In genomic region chr5:113716581-113717388, GRCm38 (mm10) we compare ENCODE assay signal across 9 mouse cellular contexts. TPM values are rescaled to one million over a fixed set of nuclear protein-coding genes. Genes with fewer than 3 reads are reported as not detected.
DNase-seq lines count a peak whose midpoint lies in the region; ATAC-seq and TF ChIP-seq lines count a peak whose summit lies in the region.
"Had no signal": no experiment of that assay in that cellular context is flagged by ENCODE, and none has a peak within 500 bp of the region (broad histone marks: within the 10 kb centered on the region; RNA-seq: fewer than 3 reads in every experiment).

No protein-coding gene starts in this region.

- H3K27ac ChIP-seq in kidney, postnatal 0 days, result no peak overlapping the region
- no peak overlapping the region for H3K27ac ChIP-seq in kidney, embryonic 15.5 days
- peak overlapping the region; percentile 93 for H3K27ac ChIP-seq in forebrain, embryonic 15.5 days (replicated peaks)
- H3K27ac ChIP-seq in left cerebral cortex, adult 2 months, result peak overlapping the region; percentile 83

- no peak for TF ChIP-seq CTCF in kidney, postnatal 0 days (IDR thresholded peaks at IDR 0.05; ENCODE audit: low read depth)
- no peak for TF ChIP-seq CTCF in left cerebral cortex, adult 2 months (IDR thresholded peaks at IDR 0.05)

- ATAC-seq in kidney, postnatal 0 days (replicated peaks; ENCODE audit: low FRiP score, low read depth), result no peak
- no peak for ATAC-seq in kidney, embryonic 15.5 days (replicated peaks; ENCODE audit: low FRiP score)
- ATAC-seq in forebrain, embryonic 15.5 days (replicated peaks), result peak; percentile 86

- no peak overlapping the region for H3K9ac ChIP-seq in kidney, postnatal 0 days (ENCODE audit: low read depth, low read length)
- no peak overlapping the region for H3K9ac ChIP-seq in kidney, embryonic 15.5 days
- H3K9ac ChIP-seq in forebrain, embryonic 15.5 days (replicated peaks), result no peak overlapping the region

- WGBS in kidney, postnatal 0 days, result 5% methylated on average over 12 of the region's 12 CpGs
- WGBS in kidney, embryonic 15.5 days, result 10% methylated on average over 12 of the region's 12 CpGs
- 5% methylated on average over 12 of the region's 12 CpGs for WGBS in forebrain, embryonic 15.5 days

- no peak overlapping the region for H3K4me3 ChIP-seq in kidney, postnatal 0 days (replicated peaks; ENCODE audit: low read depth, low read length)
- H3K4me3 ChIP-seq in kidney, embryonic 15.5 days (replicated peaks), result no peak overlapping the region
- H3K4me3 ChIP-seq in forebrain, embryonic 15.5 days, result peak overlapping the region; percentile 15; the same call in 1 of the 2 replicates
- H3K4me3 ChIP-seq in left cerebral cortex, adult 2 months, result no peak overlapping the region

- no peaks in the 10 kb centered on the region for H3K36me3 ChIP-seq in kidney, postnatal 0 days (ENCODE audit: insufficient read depth, low read length)
- H3K36me3 ChIP-seq in kidney, embryonic 15.5 days, result no peaks in the 10 kb centered on the region
- no peaks in the 10 kb centered on the region for H3K36me3 ChIP-seq in forebrain, embryonic 15.5 days

- H3K9me3 ChIP-seq in kidney, postnatal 0 days (replicated peaks; ENCODE audit: low read length), result no peaks in the 10 kb centered on the region
- H3K9me3 ChIP-seq in kidney, embryonic 15.5 days (replicated peaks), result no peaks in the 10 kb centered on the region
- H3K9me3 ChIP-seq in forebrain, embryonic 15.5 days, result no peaks in the 10 kb centered on the region

- DNase-seq in kidney, postnatal 0 days (ENCODE audit: low spot score), result peak; percentile 89
- peak; percentile 71 for DNase-seq in adipocyte (ENCODE audit: low spot score)
- DNase-seq in left cerebral cortex, adult 2 months (ENCODE audit: extremely low spot score in 1 of 2, low spot score in 2 of 2), result peak; percentile 45 to 68
- DNase-seq in neural tube, embryonic 10.5 days (ENCODE audit: extremely low spot score, low spot score), result peak; percentile 65
- DNase-seq in thymus, postnatal 14 days, result no peak
- DNase-seq in cerebellum, adult 11-12 months, result no peak

- H3K4me2 ChIP-seq in kidney, postnatal 0 days (ENCODE audit: low read length), result no peak overlapping the region
- H3K4me2 ChIP-seq in kidney, embryonic 15.5 days, result no peak overlapping the region
- peak overlapping the region; percentile 33 for H3K4me2 ChIP-seq in forebrain, embryonic 15.5 days (replicated peaks)

- H3K27me3 ChIP-seq in kidney, postnatal 0 days (ENCODE audit: insufficient read depth, low read length), result no peaks in the 10 kb centered on the region
- H3K27me3 ChIP-seq in kidney, embryonic 15.5 days, result no peaks in the 10 kb centered on the region
- no peaks in the 10 kb centered on the region for H3K27me3 ChIP-seq in forebrain, embryonic 15.5 days

- intact Hi-C loops in left cerebral cortex, adult 2 months (cut with DNase I), result loop anchor here (1.0 kb wide), 1 partner anchor 122 kb away; no protein-coding TSS in a partner anchor

- no peaks in the 10 kb centered on the region for H3K4me1 ChIP-seq in kidney, postnatal 0 days (replicated peaks; ENCODE audit: insufficient read depth, low read length)
- H3K4me1 ChIP-seq in kidney, embryonic 15.5 days, result 0 out of 2 replicates have a peak, but pooled peaks cover 2% of the 10 kb centered on the region
- peaks cover 46% of the 10 kb centered on the region for H3K4me1 ChIP-seq in forebrain, embryonic 15.5 days

RNA-seq across cellular contexts. Expression of gene 1700069L16Rik, which starts 7.8 kb away (rescaled TPM):
- not detected in 2 replicates for polyA plus RNA-seq in kidney, postnatal 0 days (2015; fragmentation: Nextera tagmentation; extraction: Ambion mirVana)
- polyA plus RNA-seq in kidney, embryonic 15.5 days (2015; fragmentation: Nextera tagmentation; extraction: Ambion mirVana), result not detected in 2 replicates
- not detected in 2 replicates for polyA plus RNA-seq in forebrain, embryonic 15.5 days (2015; fragmentation: Nextera tagmentation; extraction: Ambion mirVana)
- not detected for total RNA-seq in left cerebral cortex, adult 2 months (2021)
- total RNA-seq: liver, adult 2 months had no signal
- polyA plus RNA-seq: liver, adult 2 months had no signal

RNA-seq across cellular contexts. Expression of gene Ficd, which starts 18.8 kb away (rescaled TPM):
- 5.4 TPM in 2 replicates for polyA plus RNA-seq in kidney, postnatal 0 days (2015; fragmentation: Nextera tagmentation; extraction: Ambion mirVana)
- 4.8 and 6.1 TPM in 2 replicates for polyA plus RNA-seq in kidney, embryonic 15.5 days (2015; fragmentation: Nextera tagmentation; extraction: Ambion mirVana)
- 7.8 and 9.0 TPM in 2 replicates for polyA plus RNA-seq in forebrain, embryonic 15.5 days (2015; fragmentation: Nextera tagmentation; extraction: Ambion mirVana)
- 10 to 100 TPM; 11.1 to 11.3 TPM for total RNA-seq in left cerebral cortex, adult 2 months (2021)

RNA-seq across cellular contexts. Expression of gene Sart3, which starts 55.5 kb away (rescaled TPM):
- 27.2 and 27.7 TPM in 2 replicates for polyA plus RNA-seq in kidney, postnatal 0 days (2015; fragmentation: Nextera tagmentation; extraction: Ambion mirVana)
- polyA plus RNA-seq in kidney, embryonic 15.5 days (2015; fragmentation: Nextera tagmentation; extraction: Ambion mirVana), result 57.6 and 59.2 TPM in 2 replicates
- polyA plus RNA-seq in forebrain, embryonic 15.5 days (2015; fragmentation: Nextera tagmentation; extraction: Ambion mirVana), result 57.6 and 58.7 TPM in 2 replicates
- 10 to 100 TPM; 41.8 to 47.3 TPM for total RNA-seq in left cerebral cortex, adult 2 months (2021)

RNA-seq across cellular contexts. Expression of gene Iscu, which starts 55.8 kb away (rescaled TPM):
- polyA plus RNA-seq in kidney, postnatal 0 days (2015; fragmentation: Nextera tagmentation; extraction: Ambion mirVana), result 187 and 202 TPM in 2 replicates
- 104 and 112 TPM in 2 replicates for polyA plus RNA-seq in kidney, embryonic 15.5 days (2015; fragmentation: Nextera tagmentation; extraction: Ambion mirVana)
- 87.4 and 94.1 TPM in 2 replicates for polyA plus RNA-seq in forebrain, embryonic 15.5 days (2015; fragmentation: Nextera tagmentation; extraction: Ambion mirVana)
- total RNA-seq in left cerebral cortex, adult 2 months (2021), result 100 to 1,000 TPM; 125 to 128 TPM

Comparison
In these comparisons a context has a peak if more than half of its experiments do, and no peak if none do; other contexts are left out.
1. DNase-seq: peak in kidney, postnatal 0 days (single experiment), adipocyte (single experiment), left cerebral cortex, adult 2 months (2 of 2) and neural tube, embryonic 10.5 days (single experiment); none in thymus, postnatal 14 days (single experiment) and cerebellum, adult 11-12 months (single experiment).
2. H3K27ac ChIP-seq: peak in forebrain, embryonic 15.5 days (single experiment) and left cerebral cortex, adult 2 months (single experiment); none in kidney, postnatal 0 days (single experiment) and kidney, embryonic 15.5 days (single experiment).